Mouse (Mus musculus): ENCODE data around the gene Olfr619. TPM values are rescaled to one million over a fixed set of nuclear protein-coding genes. Genes with fewer than 3 reads are reported as not detected.

Olfr619 gene
- not detected for polyA plus RNA-seq (2017; shearing (Covaris generic))

GRCm38 (mm10) chr7:103600275-103600674 is at the start of gene Olfr619:
Gene Olfr619 (plus strand): TSS chr7:103600575.

GRCm38 (mm10) chr7:103555779-103556178 is 44.6 kb upstream of the Olfr619 start, which contains the start of gene Olfr615:
Gene Olfr615 (plus strand): TSS chr7:103556079.

GRCm38 (mm10) chr7:103569043-103569442 is 31.3 kb upstream of the Olfr619 start, which contains the start of gene Olfr616:
Gene Olfr616 (minus strand): TSS chr7:103569143.

GRCm38 (mm10) chr7:103572761-103573160 is 27.6 kb upstream of the Olfr619 start, which contains the start of gene Olfr617:
Gene Olfr617 (plus strand): TSS chr7:103573061.

GRCm38 (mm10) chr7:103589803-103590202 is 10.6 kb upstream of the Olfr619 start, which contains the start of gene Olfr618:
Gene Olfr618 (plus strand): TSS chr7:103590103.

GRCm38 (mm10) chr7:103612434-103612833 is 12.1 kb downstream of the Olfr619 start, which contains the start of gene Olfr620:
Gene Olfr620 (minus strand): TSS chr7:103612534.

GRCm38 (mm10) chr7:103642602-103643001 is 42.2 kb downstream of the Olfr619 start, which contains the start of gene Olfr622:
Gene Olfr622 (minus strand): TSS chr7:103642702.

Other genes starting within 250 kb of the Olfr619 start
- gene Olfr601, start 237.9 kb upstream of the Olfr619 start, polyA plus RNA-seq (2017; shearing (Covaris generic)): not detected
- gene Olfr603, start 214.4 kb upstream of the Olfr619 start, polyA plus RNA-seq (2017; shearing (Covaris generic)): not detected
- gene Usp17lc, start 185.5 kb upstream of the Olfr619 start, polyA plus RNA-seq (2017; shearing (Covaris generic)): not detected
- gene Olfr605, start 155.1 kb upstream of the Olfr619 start, polyA plus RNA-seq (2017; shearing (Covaris generic)): not detected
- gene Olfr606, start 151.5 kb upstream of the Olfr619 start, polyA plus RNA-seq (2017; shearing (Covaris generic)): not detected
- 0.09 TPM for gene Olfr607, start 136.4 kb upstream of the Olfr619 start, polyA plus RNA-seq (2017; shearing (Covaris generic))
- not detected for gene Olfr608, start 130.7 kb upstream of the Olfr619 start, polyA plus RNA-seq (2017; shearing (Covaris generic))
- not detected for gene Olfr609, start 102.5 kb upstream of the Olfr619 start, polyA plus RNA-seq (2017; shearing (Covaris generic))
- not detected for gene Olfr610, start 88.5 kb upstream of the Olfr619 start, polyA plus RNA-seq (2017; shearing (Covaris generic))
- gene Olfr611, start 79.7 kb upstream of the Olfr619 start, polyA plus RNA-seq (2017; shearing (Covaris generic)): not detected
- not detected for gene Olfr612, start 57.9 kb upstream of the Olfr619 start, polyA plus RNA-seq (2017; shearing (Covaris generic))
- gene Olfr613, start 52.5 kb upstream of the Olfr619 start, polyA plus RNA-seq (2017; shearing (Covaris generic)): not detected
- not detected for gene Olfr615, start 44.5 kb upstream of the Olfr619 start, polyA plus RNA-seq (2017; shearing (Covaris generic))
- gene Olfr616, start 31.4 kb upstream of the Olfr619 start, polyA plus RNA-seq (2017; shearing (Covaris generic)): not detected
- not detected for gene Olfr617, start 27.5 kb upstream of the Olfr619 start, polyA plus RNA-seq (2017; shearing (Covaris generic))
- not detected for gene Olfr618, start 10.5 kb upstream of the Olfr619 start, polyA plus RNA-seq (2017; shearing (Covaris generic))
- gene Olfr620, start 12.0 kb downstream of the Olfr619 start, polyA plus RNA-seq (2017; shearing (Covaris generic)): not detected
- gene Olfr622, start 42.1 kb downstream of the Olfr619 start, polyA plus RNA-seq (2017; shearing (Covaris generic)): not detected
- gene Olfr623, start 63.1 kb downstream of the Olfr619 start, polyA plus RNA-seq (2017; shearing (Covaris generic)): not detected
- not detected for gene Olfr624, start 70.6 kb downstream of the Olfr619 start, polyA plus RNA-seq (2017; shearing (Covaris generic))
- gene Olfr625-ps1, start 82.1 kb downstream of the Olfr619 start, polyA plus RNA-seq (2017; shearing (Covaris generic)): not detected
- gene Olfr243, start 114.1 kb downstream of the Olfr619 start, polyA plus RNA-seq (2017; shearing (Covaris generic)): not detected
- gene Olfr628, start 129.8 kb downstream of the Olfr619 start, polyA plus RNA-seq (2017; shearing (Covaris generic)): not detected
- not detected for gene Olfr629, start 144.4 kb downstream of the Olfr619 start, polyA plus RNA-seq (2017; shearing (Covaris generic))
- gene Olfr630, start 156.8 kb downstream of the Olfr619 start, polyA plus RNA-seq (2017; shearing (Covaris generic)): not detected
- not detected for gene Olfr69, start 171.0 kb downstream of the Olfr619 start, polyA plus RNA-seq (2017; shearing (Covaris generic))
- gene Olfr68, start 179.1 kb downstream of the Olfr619 start, polyA plus RNA-seq (2017; shearing (Covaris generic)): 0.14 TPM
- gene Olfr67, start 191.2 kb downstream of the Olfr619 start, polyA plus RNA-seq (2017; shearing (Covaris generic)): not detected
- not detected for gene Hbb-bt, start 213.4 kb downstream of the Olfr619 start, polyA plus RNA-seq (2017; shearing (Covaris generic))
- 1.6 TPM for gene Hbb-bs, start 227.5 kb downstream of the Olfr619 start, polyA plus RNA-seq (2017; shearing (Covaris generic))
- not detected for gene Hbb-bh2, start 239.9 kb downstream of the Olfr619 start, polyA plus RNA-seq (2017; shearing (Covaris generic))
- gene Hbb-bh1, start 242.6 kb downstream of the Olfr619 start, polyA plus RNA-seq (2017; shearing (Covaris generic)): not detected